Mouse (Mus musculus): ENCODE measurements around the gene Tmem239. TPM values are rescaled to one million over a fixed set of nuclear protein-coding genes. Genes with fewer than 3 reads are reported as not detected.
A peak's percentile ranks its signal among the peaks of the same experiment; 100 is the strongest.

The Tmem239 gene
- total RNA-seq, 1 experiment from 2014 or later = not detected

GRCm38 (mm10) chr2:130448449-130448848, 42.2 kb downstream of the Tmem239 start:
- ATAC-seq (replicated peaks; ENCODE audit: insufficient number of reproducible peaks, low FRiP score, low TSS enrichment, poor library complexity, severe bottlenecking) = no peak

GRCm38 (mm10) chr2:130449021-130449793, 42.9 kb downstream of the Tmem239 start:
- no peak for ATAC-seq (replicated peaks; ENCODE audit: insufficient number of reproducible peaks, low FRiP score, low TSS enrichment, poor library complexity, severe bottlenecking)

- peak; percentile 91 for ATAC-seq (replicated peaks; ENCODE audit: insufficient number of reproducible peaks, low FRiP score, low TSS enrichment, poor library complexity, severe bottlenecking)
These were observed 43.6 kb downstream of the Tmem239 start, which contains the start of gene Ptpra for GRCm38 (mm10) chr2:130449794-130450433. Gene Ptpra (plus strand): TSS chr2:130450278.

- ATAC-seq (replicated peaks; ENCODE audit: insufficient number of reproducible peaks, low FRiP score, low TSS enrichment, poor library complexity, severe bottlenecking) = peak; percentile 41; the same call in 1 of the 2 replicates
These were observed 44.1 kb downstream of the Tmem239 start for GRCm38 (mm10) chr2:130450434-130450796.

GRCm38 (mm10) chr2:130451086-130451726, 44.9 kb downstream of the Tmem239 start:
- no peak for ATAC-seq (replicated peaks; ENCODE audit: insufficient number of reproducible peaks, low FRiP score, low TSS enrichment, poor library complexity, severe bottlenecking)

GRCm38 (mm10) chr2:130451727-130452090, 45.4 kb downstream of the Tmem239 start:
- no peak for ATAC-seq (replicated peaks; ENCODE audit: insufficient number of reproducible peaks, low FRiP score, low TSS enrichment, poor library complexity, severe bottlenecking)

- no peak for ATAC-seq (replicated peaks; ENCODE audit: insufficient number of reproducible peaks, low FRiP score, low TSS enrichment, poor library complexity, severe bottlenecking)
These were observed 46.0 kb downstream of the Tmem239 start for GRCm38 (mm10) chr2:130452266-130452665.

- ATAC-seq (replicated peaks; ENCODE audit: insufficient number of reproducible peaks, low FRiP score, low TSS enrichment, poor library complexity, severe bottlenecking) = no peak
These were observed 47.1 kb downstream of the Tmem239 start for GRCm38 (mm10) chr2:130453421-130453820.

- ATAC-seq (replicated peaks; ENCODE audit: insufficient number of reproducible peaks, low FRiP score, low TSS enrichment, poor library complexity, severe bottlenecking) = no peak
These were observed 48.6 kb downstream of the Tmem239 start for GRCm38 (mm10) chr2:130454748-130455370.

Other genes starting within 250 kb of the Tmem239 start
- gene Snrpb, start 227.1 kb upstream of the Tmem239 start, total RNA-seq (2017) = 172 to 203 TPM (median 176 TPM) in 3 replicates
- gene Tmc2, start 211.3 kb upstream of the Tmem239 start, total RNA-seq (2017) = not detected in 3 replicates
- 156 to 208 TPM (median 163 TPM) in 3 replicates for gene Nop56, start 132.0 kb upstream of the Tmem239 start, total RNA-seq (2017)
- gene Idh3b, start 121.9 kb upstream of the Tmem239 start, total RNA-seq (2017) = 103 to 169 TPM (median 112 TPM) in 3 replicates
- not detected in 3 replicates for gene Ebf4, start 111.3 kb upstream of the Tmem239 start, total RNA-seq (2017)
- 0.19 to 0.67 TPM in 2 of 3 replicates, not detected in the other for gene Cpxm1, start 8.9 kb upstream of the Tmem239 start, total RNA-seq (2017)
- not detected in 3 replicates for gene Gm28372, start 1.2 kb upstream of the Tmem239 start, total RNA-seq (2017)
- gene 1700020A23Rik, start 1.2 kb upstream of the Tmem239 start, total RNA-seq (2017) = not detected in 3 replicates
- 199 to 267 TPM (median 223 TPM) in 3 replicates for gene Vps16, start 17.9 kb downstream of the Tmem239 start, total RNA-seq (2017)
- 20.8 to 40.3 TPM (median 22.5 TPM) in 3 replicates for gene Pced1a, start 18.2 kb downstream of the Tmem239 start, total RNA-seq (2017)
- gene Ptpra, start 43.8 kb downstream of the Tmem239 start, total RNA-seq (2017) = 103 to 177 TPM (median 151 TPM) in 3 replicates
- gene Mrps26, start 157.3 kb downstream of the Tmem239 start, total RNA-seq (2017) = 12.2 to 32.6 TPM (median 25.0 TPM) in 3 replicates
- not detected in 3 replicates for gene Oxt, start 169.7 kb downstream of the Tmem239 start, total RNA-seq (2017)
- gene Avp, start 176.1 kb downstream of the Tmem239 start, total RNA-seq (2017) = not detected in 3 replicates
- gene Fastkd5, start 223.5 kb downstream of the Tmem239 start, total RNA-seq (2017) = 5.1 to 10.8 TPM (median 9.0 TPM) in 3 replicates
- gene Ubox5, start 223.6 kb downstream of the Tmem239 start, total RNA-seq (2017) = 2.9 to 5.1 TPM (median 3.5 TPM) in 3 replicates
- gene Lzts3, start 236.3 kb downstream of the Tmem239 start, total RNA-seq (2017) = 0.29 to 0.95 TPM (median 0.85 TPM) in 3 replicates